Mouse (Mus musculus): ENCODE measurements around the gene Atp6v0d1. TPM values are rescaled to one million over a fixed set of nuclear protein-coding genes. Genes with fewer than 3 reads are reported as not detected.

Gene Atp6v0d1
- polyA plus RNA-seq, 1 experiment from 2014 or later: 92.7 TPM

DNA sequence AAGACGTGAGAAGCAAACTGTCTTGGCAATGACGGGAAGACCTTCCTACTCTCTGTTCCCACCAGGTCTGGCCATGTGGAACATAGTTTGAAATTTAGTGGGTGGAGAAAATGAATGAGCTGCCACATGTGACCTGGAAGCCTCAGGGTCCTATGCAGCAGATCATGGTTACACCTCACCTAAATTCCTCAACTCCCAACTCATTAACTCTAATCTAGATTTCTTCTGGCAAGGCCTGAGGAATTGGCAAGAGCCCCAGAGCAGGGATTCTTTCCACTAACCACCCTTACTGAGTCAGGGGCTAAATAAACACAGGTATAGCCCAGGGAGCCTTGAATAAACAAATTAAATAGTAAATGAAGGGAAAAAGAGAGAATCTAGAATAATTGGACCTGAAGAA lies 13.8 kb downstream of the Atp6v0d1 start:
- WGBS: 88% methylated on average over 2 of the region's 2 CpGs
- ATAC-seq (ENCODE audit: low read depth): no peak
- H3K9me3 ChIP-seq (ENCODE audit: control insufficient read depth, low read length): no peaks in the 10 kb centered on the region

DNA sequence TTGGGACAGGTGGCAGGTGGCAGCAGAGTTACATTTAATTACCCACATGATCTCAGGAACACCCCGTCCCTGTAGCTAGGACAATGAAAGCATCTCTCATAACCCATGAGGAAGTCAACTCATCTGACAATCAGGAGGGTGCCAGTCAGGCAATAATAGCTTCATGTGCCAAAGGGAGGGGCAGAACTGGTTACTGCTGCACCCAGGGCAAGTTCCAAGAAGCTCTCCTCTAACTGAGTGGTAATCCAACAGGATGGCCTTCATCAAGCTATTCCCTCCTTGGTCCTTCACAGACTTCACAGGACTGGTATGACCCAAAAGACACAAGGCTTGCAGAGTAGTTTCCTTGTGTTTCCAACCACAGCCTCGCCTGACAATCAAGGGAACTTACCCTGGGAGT lies 15.8 kb downstream of the Atp6v0d1 start:
- Histone ChIP-seq H3K27ac (replicated peaks; ENCODE audit: low read depth, low read length) (no peak overlapping the region), H3K36me3 (ENCODE audit: control insufficient read depth, insufficient read depth, low read length) (no peaks in the 10 kb centered on the region), H3K27me3 (replicated peaks; ENCODE audit: control insufficient read depth, insufficient read depth, low read length) (no peaks in the 10 kb centered on the region), H3K4me2 (ENCODE audit: low read depth, low read length) (no peak overlapping the region), H3K9ac (ENCODE audit: low read depth, low read length) (no peak overlapping the region), H3K4me1 (ENCODE audit: control insufficient read depth, insufficient read depth, low read length) (0 out of 2 replicates have a peak, but pooled peaks cover 10% of the 10 kb centered on the region), H3K4me3 (ENCODE audit: low read depth, low read length) (no peak overlapping the region), H3K9me3 (ENCODE audit: control insufficient read depth, low read length) (no peaks in the 10 kb centered on the region)
- DNase-seq (ENCODE audit: low spot score): no peak
- no peak for ATAC-seq (ENCODE audit: low read depth)
- WGBS: 76% methylated on average over 2 of the region's 2 CpGs

More for the DNA sequence above, 13.8 kb downstream of the Atp6v0d1 start:
- Histone ChIP-seq H3K9ac (ENCODE audit: low read depth, low read length) (no peak overlapping the region), H3K4me2 (ENCODE audit: low read depth, low read length) (no peak overlapping the region), H3K27ac (replicated peaks; ENCODE audit: low read depth, low read length) (no peak overlapping the region), H3K36me3 (ENCODE audit: control insufficient read depth, insufficient read depth, low read length) (no peaks in the 10 kb centered on the region), H3K4me3 (ENCODE audit: low read depth, low read length) (no peak overlapping the region), H3K27me3 (replicated peaks; ENCODE audit: control insufficient read depth, insufficient read depth, low read length) (no peaks in the 10 kb centered on the region), H3K4me1 (ENCODE audit: control insufficient read depth, insufficient read depth, low read length) (0 out of 2 replicates have a peak, but pooled peaks cover 2% of the 10 kb centered on the region)
- DNase-seq (ENCODE audit: low spot score): no peak

DNA sequence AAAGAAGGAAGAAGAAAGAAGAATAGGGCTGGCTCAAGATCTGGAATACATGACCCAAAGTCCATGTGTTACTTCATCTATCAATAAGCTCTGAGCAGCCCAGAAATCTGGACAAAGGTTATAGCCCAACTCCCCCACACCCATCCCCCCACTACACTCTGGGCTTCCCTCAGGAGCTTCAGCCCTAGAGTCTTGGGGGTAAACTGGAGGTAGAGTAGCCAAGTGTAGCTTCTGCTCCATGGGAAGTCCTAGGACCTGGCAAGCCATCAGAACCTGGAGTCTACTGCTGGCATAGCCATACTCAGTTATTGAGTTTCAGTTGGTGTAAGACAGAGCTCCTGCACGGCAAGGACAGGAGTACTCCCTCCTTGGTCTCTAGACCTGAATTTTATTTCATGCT lies 16.3 kb downstream of the Atp6v0d1 start:
- no peak for ATAC-seq (ENCODE audit: low read depth)

DNA sequence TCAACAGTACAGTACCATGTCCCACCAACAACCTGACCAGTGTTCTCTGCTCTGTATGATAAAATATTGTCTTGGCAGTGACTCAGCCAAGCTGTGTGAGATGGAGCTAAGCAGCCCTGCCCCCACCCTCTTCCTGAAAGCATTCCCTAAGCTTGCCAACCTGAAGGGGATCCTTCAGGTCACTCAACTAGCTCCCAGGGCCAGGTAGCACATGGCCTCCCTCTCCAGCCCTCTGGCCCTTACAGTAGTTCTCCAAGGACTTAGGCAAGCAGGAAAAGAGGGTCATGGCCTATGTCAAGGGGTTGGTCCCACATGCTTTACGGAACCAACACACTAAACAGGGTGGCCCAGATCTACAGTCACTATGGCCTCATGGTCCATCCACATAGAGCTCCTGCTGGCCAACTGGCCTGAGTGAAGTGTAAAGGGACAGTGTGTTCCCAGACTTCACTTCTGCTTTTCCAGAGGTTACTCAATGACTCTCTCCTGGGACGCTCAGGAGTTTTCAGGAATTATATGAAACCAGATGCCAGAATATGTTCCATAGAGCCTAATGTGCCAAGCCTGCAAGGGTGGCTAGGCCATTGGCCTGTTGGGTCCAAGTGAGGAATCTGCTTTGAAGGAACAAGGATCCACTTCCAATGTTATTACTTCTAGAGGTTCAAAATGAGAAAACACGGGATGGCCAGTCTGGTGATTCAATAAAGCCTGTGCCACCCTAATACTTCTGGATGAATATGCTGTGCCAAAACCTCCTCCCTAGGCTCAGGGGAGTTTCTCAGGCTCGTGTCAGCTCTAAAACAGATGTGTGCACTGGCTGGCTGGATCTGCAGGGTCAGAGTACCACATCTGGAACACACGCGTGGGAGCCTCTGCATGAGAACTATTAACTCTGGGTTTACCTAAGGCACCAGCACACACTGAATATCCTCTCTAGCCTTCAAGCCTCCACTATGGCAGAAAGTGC lies 19.2 kb downstream of the Atp6v0d1 start:
- WGBS: 49% methylated on average over 6 of the region's 6 CpGs
- no peak overlapping the region for H3K27ac ChIP-seq (replicated peaks; ENCODE audit: low read depth, low read length)

More for the DNA sequence above, 16.3 kb downstream of the Atp6v0d1 start:
- H3K9ac ChIP-seq (ENCODE audit: low read depth, low read length): no peak overlapping the region
- no peak for DNase-seq (ENCODE audit: low spot score)
- H3K27me3 ChIP-seq (replicated peaks; ENCODE audit: control insufficient read depth, insufficient read depth, low read length): no peaks in the 10 kb centered on the region
- 0 out of 2 replicates have a peak, but pooled peaks cover 12% of the 10 kb centered on the region for H3K4me1 ChIP-seq (ENCODE audit: control insufficient read depth, insufficient read depth, low read length)
- no peak overlapping the region for H3K4me2 ChIP-seq (ENCODE audit: low read depth, low read length)
- no peak overlapping the region for H3K4me3 ChIP-seq (ENCODE audit: low read depth, low read length)
- WGBS: 100% methylated on average over 1 of the region's 1 CpGs
- H3K36me3 ChIP-seq (ENCODE audit: control insufficient read depth, insufficient read depth, low read length): no peaks in the 10 kb centered on the region
- no peak overlapping the region for H3K27ac ChIP-seq (replicated peaks; ENCODE audit: low read depth, low read length)
- H3K9me3 ChIP-seq (ENCODE audit: control insufficient read depth, low read length): no peaks in the 10 kb centered on the region

DNA sequence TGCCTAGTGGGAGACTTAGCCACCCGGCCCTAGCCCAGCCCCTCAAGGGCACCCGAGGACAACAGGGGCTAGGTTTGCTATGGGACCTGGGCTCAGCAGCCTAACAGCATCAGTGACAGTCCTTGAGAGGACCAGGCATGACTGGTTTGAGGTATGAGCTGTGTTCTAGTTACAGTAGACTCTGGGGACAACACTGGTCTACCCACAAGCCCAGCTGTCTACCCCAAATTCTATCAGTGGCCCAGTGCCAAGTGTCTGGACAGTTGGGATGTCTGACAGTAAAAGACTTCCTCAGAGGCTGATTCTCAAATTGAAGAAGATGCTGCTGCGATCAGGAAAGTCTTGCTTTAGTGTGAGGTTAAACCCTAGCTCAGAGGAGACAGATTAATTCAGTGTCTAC lies 20.6 kb downstream of the Atp6v0d1 start:
- WGBS: 64% methylated on average over 3 of the region's 3 CpGs
- no peak for DNase-seq (ENCODE audit: low spot score)
- no peak overlapping the region for H3K27ac ChIP-seq (replicated peaks; ENCODE audit: low read depth, low read length)

More for the DNA sequence above, 19.2 kb downstream of the Atp6v0d1 start:
- Histone ChIP-seq H3K27me3 (replicated peaks; ENCODE audit: control insufficient read depth, insufficient read depth, low read length) (no peaks in the 10 kb centered on the region), H3K36me3 (ENCODE audit: control insufficient read depth, insufficient read depth, low read length) (peaks cover 4% of the 10 kb centered on the region), H3K9ac (ENCODE audit: low read depth, low read length) (no peak overlapping the region), H3K9me3 (ENCODE audit: control insufficient read depth, low read length) (no peaks in the 10 kb centered on the region), H3K4me1 (ENCODE audit: control insufficient read depth, insufficient read depth, low read length) (0 out of 2 replicates have a peak, but pooled peaks cover 14% of the 10 kb centered on the region), H3K4me2 (ENCODE audit: low read depth, low read length) (no peak overlapping the region), H3K4me3 (ENCODE audit: low read depth, low read length) (no peak overlapping the region)
- DNase-seq (ENCODE audit: low spot score) (no peak), ATAC-seq (ENCODE audit: low read depth) (no peak)

DNA sequence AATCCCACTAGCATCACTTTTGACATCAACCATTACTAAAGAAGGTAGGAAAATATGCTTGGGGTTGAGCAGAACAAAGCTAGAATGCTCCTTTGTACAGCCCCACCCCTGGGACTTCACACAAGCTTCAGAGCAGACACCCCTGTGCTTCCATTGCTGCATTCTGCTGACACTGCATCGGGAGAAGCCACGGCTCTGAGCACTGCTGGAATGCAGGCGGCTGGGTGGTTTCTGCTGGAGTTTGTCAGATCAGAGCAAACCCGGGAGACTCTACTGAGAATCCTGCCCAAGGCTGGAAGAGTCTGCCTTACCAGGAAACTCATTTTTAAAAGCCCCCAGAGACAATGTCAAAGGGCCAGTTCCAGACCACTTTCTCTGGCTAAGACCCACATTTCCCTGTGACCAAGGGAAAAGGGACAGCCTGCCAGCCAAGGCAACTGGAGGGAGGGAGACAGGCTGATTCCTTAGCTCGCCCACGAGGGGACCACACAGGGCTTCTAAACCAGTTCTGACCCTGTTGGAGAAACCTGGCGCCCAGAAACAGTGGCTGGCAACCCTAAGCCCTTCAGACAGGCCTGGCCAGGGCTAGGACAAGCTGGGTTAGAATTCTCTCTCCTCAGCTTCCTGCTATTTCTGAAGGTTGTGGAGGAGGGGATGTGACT lies 21.2 kb downstream of the Atp6v0d1 start:
- H3K4me1 ChIP-seq (ENCODE audit: control insufficient read depth, insufficient read depth, low read length): 0 out of 2 replicates have a peak, but pooled peaks cover 14% of the 10 kb centered on the region
- H3K9ac ChIP-seq (ENCODE audit: low read depth, low read length): no peak overlapping the region
- no peaks in the 10 kb centered on the region for H3K9me3 ChIP-seq (ENCODE audit: control insufficient read depth, low read length)
- peaks cover 8% of the 10 kb centered on the region for H3K36me3 ChIP-seq (ENCODE audit: control insufficient read depth, insufficient read depth, low read length)
- ATAC-seq (ENCODE audit: low read depth): no peak
- peak; percentile 28 for DNase-seq (ENCODE audit: low spot score)
- no peak overlapping the region for H3K4me2 ChIP-seq (ENCODE audit: low read depth, low read length)
- H3K4me3 ChIP-seq (ENCODE audit: low read depth, low read length): no peak overlapping the region
- no peaks in the 10 kb centered on the region for H3K27me3 ChIP-seq (replicated peaks; ENCODE audit: control insufficient read depth, insufficient read depth, low read length)
- 38% methylated on average over 7 of the region's 7 CpGs for WGBS
- no peak overlapping the region; the same call in 1 of the 2 replicates for H3K27ac ChIP-seq (replicated peaks; ENCODE audit: low read depth, low read length)

More for the DNA sequence above, 20.6 kb downstream of the Atp6v0d1 start:
- ATAC-seq (ENCODE audit: low read depth): no peak
- Histone ChIP-seq H3K4me1 (ENCODE audit: control insufficient read depth, insufficient read depth, low read length) (0 out of 2 replicates have a peak, but pooled peaks cover 14% of the 10 kb centered on the region), H3K27me3 (replicated peaks; ENCODE audit: control insufficient read depth, insufficient read depth, low read length) (no peaks in the 10 kb centered on the region), H3K36me3 (ENCODE audit: control insufficient read depth, insufficient read depth, low read length) (peaks cover 8% of the 10 kb centered on the region), H3K4me2 (ENCODE audit: low read depth, low read length) (no peak overlapping the region), H3K9ac (ENCODE audit: low read depth, low read length) (no peak overlapping the region), H3K4me3 (ENCODE audit: low read depth, low read length) (no peak overlapping the region), H3K9me3 (ENCODE audit: control insufficient read depth, low read length) (no peaks in the 10 kb centered on the region)

DNA sequence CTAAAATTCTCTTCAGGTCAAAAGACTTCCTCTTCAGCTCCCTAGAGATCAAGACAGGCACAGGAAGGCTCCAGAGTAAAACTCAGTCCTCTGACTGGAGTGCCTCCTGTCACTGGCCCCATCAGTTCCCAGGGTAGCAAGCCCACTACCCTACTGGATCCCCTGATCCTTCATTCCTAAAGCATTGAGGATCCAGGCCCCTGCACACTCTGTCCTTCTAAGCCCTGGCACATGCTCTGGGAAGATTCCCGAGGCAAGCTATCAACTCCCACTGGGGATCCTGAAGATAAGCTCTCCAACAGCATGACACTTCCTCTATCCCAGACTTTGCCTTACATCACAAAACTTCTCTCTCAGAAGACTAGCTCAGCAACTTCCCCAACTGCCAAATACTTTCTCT lies 22.1 kb downstream of the Atp6v0d1 start:
- H3K27ac ChIP-seq (replicated peaks; ENCODE audit: low read depth, low read length): no peak overlapping the region
- ATAC-seq (ENCODE audit: low read depth) (no peak), DNase-seq (ENCODE audit: low spot score) (no peak)
- H3K4me2 ChIP-seq (ENCODE audit: low read depth, low read length): no peak overlapping the region
- H3K4me1 ChIP-seq (ENCODE audit: control insufficient read depth, insufficient read depth, low read length): 0 out of 2 replicates have a peak, but pooled peaks cover 14% of the 10 kb centered on the region
- no peaks in the 10 kb centered on the region for H3K9me3 ChIP-seq (ENCODE audit: control insufficient read depth, low read length)
- H3K4me3 ChIP-seq (ENCODE audit: low read depth, low read length): no peak overlapping the region
- no peak overlapping the region for H3K9ac ChIP-seq (ENCODE audit: low read depth, low read length)
- H3K27me3 ChIP-seq (replicated peaks; ENCODE audit: control insufficient read depth, insufficient read depth, low read length): no peaks in the 10 kb centered on the region
- H3K36me3 ChIP-seq (ENCODE audit: control insufficient read depth, insufficient read depth, low read length): peaks cover 17% of the 10 kb centered on the region
- 40% methylated on average over 1 of the region's 1 CpGs for WGBS

DNA sequence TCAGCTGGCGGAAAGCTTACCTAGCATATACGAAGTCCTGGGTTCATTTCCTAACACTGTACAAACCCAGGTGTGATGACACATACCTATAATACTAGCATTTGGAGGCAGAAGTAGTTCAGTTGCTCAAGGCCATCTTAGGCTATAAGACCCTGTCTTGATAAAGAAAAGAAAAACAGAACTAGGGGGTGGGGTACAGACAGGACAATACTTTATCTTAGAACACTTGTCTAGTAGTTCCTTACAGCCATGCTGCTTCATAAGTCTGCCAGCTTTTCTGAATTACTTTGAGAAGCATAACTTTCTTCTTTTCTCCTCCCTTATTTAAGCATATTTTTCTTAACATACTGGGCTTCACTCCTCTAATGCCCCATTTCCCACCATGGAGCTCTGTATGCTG lies 23.0 kb downstream of the Atp6v0d1 start:
- H3K36me3 ChIP-seq (ENCODE audit: control insufficient read depth, insufficient read depth, low read length): peaks cover 26% of the 10 kb centered on the region
- 0 out of 2 replicates have a peak, but pooled peaks cover 14% of the 10 kb centered on the region for H3K4me1 ChIP-seq (ENCODE audit: control insufficient read depth, insufficient read depth, low read length)
- 96% methylated on average over 2 of the region's 2 CpGs for WGBS
- no peak for DNase-seq (ENCODE audit: low spot score)
- no peak for ATAC-seq (ENCODE audit: low read depth)
- H3K9me3 ChIP-seq (ENCODE audit: control insufficient read depth, low read length): no peaks in the 10 kb centered on the region
- H3K27me3 ChIP-seq (replicated peaks; ENCODE audit: control insufficient read depth, insufficient read depth, low read length): no peaks in the 10 kb centered on the region
- H3K4me2 ChIP-seq (ENCODE audit: low read depth, low read length): no peak overlapping the region
- H3K27ac ChIP-seq (replicated peaks; ENCODE audit: low read depth, low read length): no peak overlapping the region
- H3K4me3 ChIP-seq (ENCODE audit: low read depth, low read length): no peak overlapping the region
- no peak overlapping the region for H3K9ac ChIP-seq (ENCODE audit: low read depth, low read length)

Data from embryonic facial prominence, embryonic 14.5 days (tissue).